Mouse (Mus musculus) heart, postnatal 10 days (tissue): ENCODE data around the gene Zfp938. TPM values are rescaled to one million over a fixed set of nuclear protein-coding genes. Genes with fewer than 3 reads are reported as not detected.

ENCODE experiments used
- DNase-seq, 2 experiments: peaks; one replicate each; pipeline ENCODE4 v3.0.0; 2021
- intact Hi-C: fragments of 180-260 bp; cut with DNase I; formaldehyde crosslinking; loops from one replicate; pipeline ENCODE4 v1.15.1; 2025
- total RNA-seq, 2 experiments: library from RNA; stranded (reverse); gene quantifications; 2 replicates each; pipeline ENCODE4 v1.2.3; 2021

Zfp938 gene
- total RNA-seq = 10 to 100 TPM in 1 of 2 experiments, 1 to 10 TPM in 1; 8.5 to 10.1 TPM

DNA sequence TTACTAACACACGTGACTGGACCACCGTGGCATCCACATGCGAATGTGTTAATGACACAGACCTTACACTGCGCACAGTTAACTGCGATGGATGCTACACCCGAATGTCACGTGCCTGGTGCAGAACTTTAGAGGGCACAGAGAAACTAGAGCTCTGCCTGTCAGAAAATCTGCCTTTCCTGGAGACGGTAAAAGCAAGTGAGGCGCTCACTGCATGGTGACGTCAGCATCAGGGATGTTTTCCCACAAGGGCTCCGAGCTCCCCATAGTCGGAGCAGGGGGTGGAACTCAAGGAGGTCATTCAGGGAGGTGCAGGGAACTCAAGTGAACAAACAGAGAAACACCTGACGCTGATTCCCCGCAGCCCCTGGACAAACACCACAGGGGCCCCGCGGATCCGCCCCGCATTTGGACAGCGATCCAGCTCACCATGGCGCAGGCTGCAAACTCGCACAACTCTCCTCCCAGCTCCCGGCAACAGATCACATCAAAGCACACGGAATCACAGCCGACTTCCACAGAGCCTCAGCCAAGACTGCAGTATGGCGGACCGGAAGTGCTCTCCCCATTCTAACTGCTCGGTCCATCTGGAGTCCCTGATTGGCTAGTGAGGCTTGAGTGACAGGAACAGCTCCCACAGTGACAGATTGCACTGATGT lies at the start of gene Zfp938:
Zfp938 (minus strand) TSS at position 539 of the 659 bp plus-strand sequence.
- DNase-seq = peak; percentile 87 to 90
- intact Hi-C loops = no loop called here

DNA sequence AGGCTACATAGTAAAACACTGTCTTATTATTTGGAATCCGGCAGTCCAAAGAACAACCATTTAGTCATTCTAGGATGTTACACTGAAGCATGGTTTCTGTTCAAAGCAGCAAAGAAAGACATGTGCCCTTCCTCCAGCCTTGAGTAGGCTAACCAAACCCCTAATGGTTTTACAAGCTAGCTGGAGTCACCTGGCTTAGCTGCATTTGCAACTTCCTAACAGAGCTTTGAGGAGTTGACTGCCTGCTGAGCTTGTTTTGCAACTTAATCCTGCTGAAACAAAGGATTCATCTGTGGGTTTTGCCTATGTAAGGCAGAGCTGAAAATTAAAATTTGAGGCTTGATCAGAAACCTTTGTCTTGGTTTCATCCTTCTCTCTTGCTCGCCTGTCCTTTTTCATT lies 16.3 kb upstream of the Zfp938 start:
- no peak for DNase-seq

DNA sequence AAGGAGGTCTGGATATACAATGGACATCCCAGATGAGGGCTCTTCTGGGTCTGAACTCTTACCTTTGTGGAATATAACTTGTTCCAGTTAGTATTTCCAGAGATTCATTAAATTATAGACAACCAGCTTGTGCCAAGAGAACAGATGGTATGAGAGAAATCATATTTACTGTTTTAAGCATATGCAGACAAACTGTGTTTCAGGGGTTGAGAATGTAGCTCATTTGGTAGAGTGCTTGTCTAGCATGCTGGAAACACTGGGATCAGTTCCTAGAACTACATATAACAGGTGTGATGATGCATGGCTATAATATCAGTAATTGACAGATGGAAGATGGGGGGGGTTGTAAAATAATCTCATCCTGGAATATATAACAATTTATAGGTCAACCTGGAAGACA lies 3.9 kb upstream of the Zfp938 start:
- DNase-seq = no peak
- intact Hi-C loops = no loop called here

More for the DNA sequence above, 16.3 kb upstream of the Zfp938 start:
- intact Hi-C loops = no loop called here

DNA sequence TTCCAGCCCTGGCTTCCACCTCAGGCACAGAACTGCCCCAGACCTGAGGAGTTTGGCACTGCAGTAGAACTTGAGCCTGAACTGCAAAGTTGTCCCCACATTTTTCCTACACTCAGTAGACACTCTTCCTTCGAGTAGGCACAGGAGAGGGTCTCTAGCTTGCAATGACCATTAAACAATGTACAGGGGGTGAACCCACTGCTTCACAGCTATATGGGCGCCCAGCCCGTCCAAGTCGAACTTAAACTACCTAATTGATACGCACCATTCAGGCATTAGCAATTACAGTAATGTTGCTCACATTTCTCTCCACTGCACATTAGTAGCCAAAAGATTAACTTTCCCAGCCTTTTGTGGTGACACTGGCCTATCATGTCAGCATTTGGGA lies 315 bp upstream of the Zfp938 start:
- no peak for DNase-seq
- intact Hi-C loops = no loop called here

DNA sequence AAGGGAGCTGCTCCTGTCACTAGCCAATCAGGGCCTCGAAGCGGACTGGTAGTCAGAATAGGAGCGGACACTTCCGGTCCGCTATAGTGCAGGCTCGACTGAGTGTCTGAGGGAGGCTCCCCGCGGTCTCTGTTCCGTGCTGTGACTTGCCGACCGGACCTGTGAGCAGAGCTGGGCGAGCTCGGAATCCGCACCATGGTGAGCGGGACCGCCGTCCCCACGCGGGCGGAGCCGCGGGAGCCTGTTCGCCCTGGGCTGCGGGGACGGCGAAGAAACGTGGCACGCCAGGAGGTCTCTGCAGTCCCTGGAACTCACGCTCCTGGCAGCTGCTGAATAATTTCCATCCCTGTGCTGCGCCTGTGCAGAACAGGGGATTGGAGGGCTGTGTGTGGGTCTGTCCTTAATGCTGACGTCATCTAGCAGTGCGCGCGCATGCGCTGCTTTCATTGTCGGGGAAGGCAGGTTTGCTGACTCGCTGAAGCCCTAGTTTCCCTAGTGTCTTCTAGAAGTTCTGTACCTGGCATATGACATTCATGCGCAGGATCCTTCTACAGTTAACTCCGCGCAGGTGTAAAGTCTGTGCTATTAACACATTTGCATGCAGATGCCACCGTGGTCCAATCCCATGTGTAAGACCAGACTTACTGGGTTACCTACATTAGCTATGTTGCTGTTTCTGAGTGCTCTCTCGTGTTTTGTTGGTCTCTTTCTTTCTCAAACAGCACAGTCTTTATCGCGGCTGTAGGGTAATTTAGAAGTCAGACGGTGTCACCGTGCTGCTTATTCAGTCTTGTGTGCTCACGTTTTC lies 62.6 kb downstream of the Zfp938 start:
- peak; percentile 84 to 85 for DNase-seq
- intact Hi-C loops = loop anchor here (10.0 kb wide), 1 partner anchor 176 kb away; the partner anchor contains the start of gene Gm4924

Other genes starting within 250 kb of the Zfp938 start
- 10 to 100 TPM in 1 of 2 experiments, 1 to 10 TPM in 1; 6.9 to 10.7 TPM for gene Zfp873, start 193.2 kb downstream of the Zfp938 start, total RNA-seq
- 1 to 10 TPM; 4.2 to 4.7 TPM for gene BC024063, start 157.9 kb downstream of the Zfp938 start, total RNA-seq
- gene AU041133, start 113.3 kb downstream of the Zfp938 start, total RNA-seq = 1 to 10 TPM; 4.3 to 7.5 TPM
- not detected for gene 4932415D10Rik, start 75.3 kb upstream of the Zfp938 start, total RNA-seq
- 1 to 10 TPM; 3.9 to 4.1 TPM for gene Gm4924, start 113.0 kb upstream of the Zfp938 start, total RNA-seq